Mouse (Mus musculus): Measurements from ENCODE around the gene Il11ra1. TPM values are rescaled to one million over a fixed set of nuclear protein-coding genes. Genes with fewer than 3 reads are reported as not detected.
"Not testable (repeated sequence)": the region's sequence is repeated elsewhere in the genome, so short reads cannot be mapped to it uniquely, and the experiment has no call there.

Il11ra1 gene
- polyA plus RNA-seq (2015; fragmentation: Nextera tagmentation; extraction: Ambion mirVana), result 32.7 and 35.8 TPM in 2 replicates

DNA sequence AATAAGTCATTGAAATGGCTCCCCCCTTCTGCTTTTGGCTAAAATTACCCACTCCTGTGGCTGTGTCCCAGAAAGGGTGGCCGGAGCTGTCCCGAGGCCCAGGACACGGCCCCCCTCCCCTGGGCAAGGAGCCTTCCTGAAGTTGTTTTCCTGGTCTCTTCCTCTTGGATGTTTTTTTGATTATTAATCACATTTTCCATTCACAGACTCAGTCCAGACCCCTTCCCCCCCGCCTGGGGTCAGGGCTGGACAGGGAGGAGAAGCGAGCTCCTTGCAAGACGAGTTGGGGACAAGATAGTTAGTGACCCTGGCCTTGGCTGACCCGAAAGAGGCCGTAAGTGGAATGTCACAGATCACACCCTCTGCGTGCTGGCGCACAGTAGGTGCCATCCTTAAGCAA is at the start of gene Il11ra1:
Gene Il11ra1, plus strand, starts transcription at position 207 of the 400 bp plus-strand sequence.
- not testable (repeated sequence) for H3K4me1 ChIP-seq (replicated peaks); ATAC-seq (ENCODE audit: low read depth); H3K4me2 ChIP-seq; H3K36me3 ChIP-seq; H3K27ac ChIP-seq; H3K9me3 ChIP-seq (replicated peaks); H3K4me3 ChIP-seq (replicated peaks); H3K9ac ChIP-seq; DNase-seq
- WGBS (ENCODE audit: insufficient replicate concordance), result 65% methylated on average over 10 of the region's 10 CpGs
- peaks cover 45% of the 10 kb centered on the region for H3K27me3 ChIP-seq

DNA sequence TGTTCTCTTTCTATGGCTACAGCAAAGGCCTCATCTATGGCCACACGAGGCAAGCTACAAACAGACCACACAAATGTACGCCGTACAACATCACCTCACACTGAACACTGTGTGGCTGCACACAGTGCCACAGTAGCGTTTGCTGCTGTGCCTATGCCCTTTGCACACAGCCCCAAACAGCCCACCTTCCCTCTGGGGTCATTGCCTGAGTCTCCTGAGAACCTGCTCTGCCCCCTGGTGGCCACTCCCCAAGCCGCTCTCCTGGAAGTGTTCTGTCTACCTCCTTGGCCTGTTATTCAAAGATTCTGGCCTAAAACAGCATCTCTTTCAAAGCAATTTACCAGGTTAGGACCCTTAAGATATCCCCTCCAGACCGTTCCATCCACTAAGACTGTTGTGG is 46.5 kb upstream of the Il11ra1 start:
- no peak overlapping the region for H3K4me3 ChIP-seq (replicated peaks)
- peaks cover 12% of the 10 kb centered on the region; the same call in 1 of the 2 replicates for H3K27me3 ChIP-seq
- peaks cover 20% of the 10 kb centered on the region for H3K4me1 ChIP-seq (replicated peaks)
- ATAC-seq (ENCODE audit: low read depth), result no peak
- H3K27ac ChIP-seq, result no peak overlapping the region
- 45% methylated on average over 6 of the region's 6 CpGs for WGBS (ENCODE audit: insufficient replicate concordance)
- H3K36me3 ChIP-seq, result no peaks in the 10 kb centered on the region
- no peak overlapping the region for H3K4me2 ChIP-seq
- no peaks in the 10 kb centered on the region for H3K9me3 ChIP-seq (replicated peaks)
- H3K9ac ChIP-seq, result no peak overlapping the region
- no peak for DNase-seq

DNA sequence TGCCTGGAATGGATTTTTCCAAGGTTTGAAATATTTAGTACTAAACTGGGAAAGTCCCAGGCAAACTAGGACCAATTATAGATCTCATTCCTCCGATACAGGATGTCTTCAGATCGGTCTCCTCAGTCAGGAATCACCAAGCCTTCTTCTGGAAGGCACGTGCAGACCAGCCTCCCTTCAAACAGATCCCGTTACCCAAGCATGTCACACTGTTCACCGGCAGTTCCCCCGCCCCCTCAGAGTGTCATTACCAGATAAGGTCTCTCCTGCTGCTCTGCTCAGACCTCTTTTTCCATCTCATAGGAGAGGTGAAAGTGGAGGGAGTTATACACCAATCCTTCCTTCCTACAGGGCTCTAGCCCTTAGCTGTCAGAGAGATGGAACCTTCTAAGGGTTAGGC is 46.1 kb upstream of the Il11ra1 start:
- WGBS (ENCODE audit: insufficient replicate concordance), result 41% methylated on average over 6 of the region's 6 CpGs
- H3K27me3 ChIP-seq, result peaks cover 12% of the 10 kb centered on the region; the same call in 1 of the 2 replicates
- H3K9ac ChIP-seq, result no peak overlapping the region
- H3K36me3 ChIP-seq, result no peaks in the 10 kb centered on the region
- no peak overlapping the region for H3K4me2 ChIP-seq
- H3K9me3 ChIP-seq (replicated peaks), result no peaks in the 10 kb centered on the region
- peak; percentile 57; the same call in 1 of the 2 replicates for ATAC-seq (ENCODE audit: low read depth)
- H3K4me1 ChIP-seq (replicated peaks), result peaks cover 19% of the 10 kb centered on the region
- H3K4me3 ChIP-seq (replicated peaks), result no peak overlapping the region
- no peak for DNase-seq
- H3K27ac ChIP-seq, result no peak overlapping the region

DNA sequence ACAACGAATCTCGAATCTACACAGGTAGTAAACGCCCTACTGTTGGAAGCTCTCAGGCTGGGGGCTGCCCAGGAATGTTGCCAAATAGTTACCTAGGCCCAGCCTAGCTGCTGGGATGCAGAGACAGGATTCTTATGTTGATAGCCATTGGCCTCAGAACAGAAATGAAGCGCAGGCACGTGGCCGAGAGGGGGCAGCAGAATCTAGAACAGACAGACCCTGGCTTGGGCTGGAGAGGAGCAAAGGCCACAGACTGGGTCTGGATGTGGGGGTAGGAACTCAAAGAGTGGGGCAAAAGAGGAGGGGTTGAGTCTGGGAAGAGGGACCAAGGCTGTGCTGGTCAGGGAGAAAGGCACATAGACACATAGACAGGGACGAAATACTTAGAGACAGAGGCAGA is 45.6 kb upstream of the Il11ra1 start:
- no peak overlapping the region for H3K4me2 ChIP-seq
- H3K4me3 ChIP-seq (replicated peaks), result no peak overlapping the region
- H3K4me1 ChIP-seq (replicated peaks), result peaks cover 18% of the 10 kb centered on the region
- ATAC-seq (ENCODE audit: low read depth) (peak; percentile 39; the same call in 1 of the 2 replicates), DNase-seq (no peak)
- WGBS (ENCODE audit: insufficient replicate concordance), result 18% methylated on average over 7 of the region's 7 CpGs
- peaks cover 12% of the 10 kb centered on the region; the same call in 1 of the 2 replicates for H3K27me3 ChIP-seq
- H3K9ac ChIP-seq, result no peak overlapping the region
- H3K36me3 ChIP-seq, result no peaks in the 10 kb centered on the region
- no peak overlapping the region for H3K27ac ChIP-seq
- no peaks in the 10 kb centered on the region for H3K9me3 ChIP-seq (replicated peaks)

DNA sequence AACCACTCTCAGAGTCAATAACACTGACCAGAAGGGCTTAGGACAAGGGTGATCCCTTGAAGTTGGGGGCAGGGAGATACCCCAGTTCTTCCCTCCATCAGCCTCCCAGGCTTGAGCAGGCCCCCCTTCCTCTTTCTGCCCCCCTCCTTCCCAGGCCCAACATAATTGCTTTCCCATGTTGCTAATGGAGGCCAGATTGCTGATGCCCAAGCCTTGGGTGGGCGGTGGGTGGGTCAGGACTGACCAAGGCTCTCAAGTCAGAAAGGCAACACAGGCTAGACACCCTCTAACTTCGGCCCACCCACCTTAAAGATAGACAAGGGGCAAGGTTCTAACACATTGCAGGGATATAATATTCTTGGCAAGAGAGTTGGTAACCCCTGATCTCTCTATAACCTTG is 44.3 kb upstream of the Il11ra1 start:
- Histone ChIP-seq H3K4me1 (replicated peaks) (peaks cover 17% of the 10 kb centered on the region), H3K27ac (no peak overlapping the region), H3K36me3 (no peaks in the 10 kb centered on the region), H3K9me3 (replicated peaks) (no peaks in the 10 kb centered on the region), H3K27me3 (peaks cover 24% of the 10 kb centered on the region; the same call in 1 of the 2 replicates), H3K9ac (no peak overlapping the region), H3K4me3 (replicated peaks) (no peak overlapping the region), H3K4me2 (no peak overlapping the region)
- ATAC-seq (ENCODE audit: low read depth) (no peak), DNase-seq (no peak)
- WGBS (ENCODE audit: insufficient replicate concordance), result 52% methylated on average over 2 of the region's 2 CpGs

DNA sequence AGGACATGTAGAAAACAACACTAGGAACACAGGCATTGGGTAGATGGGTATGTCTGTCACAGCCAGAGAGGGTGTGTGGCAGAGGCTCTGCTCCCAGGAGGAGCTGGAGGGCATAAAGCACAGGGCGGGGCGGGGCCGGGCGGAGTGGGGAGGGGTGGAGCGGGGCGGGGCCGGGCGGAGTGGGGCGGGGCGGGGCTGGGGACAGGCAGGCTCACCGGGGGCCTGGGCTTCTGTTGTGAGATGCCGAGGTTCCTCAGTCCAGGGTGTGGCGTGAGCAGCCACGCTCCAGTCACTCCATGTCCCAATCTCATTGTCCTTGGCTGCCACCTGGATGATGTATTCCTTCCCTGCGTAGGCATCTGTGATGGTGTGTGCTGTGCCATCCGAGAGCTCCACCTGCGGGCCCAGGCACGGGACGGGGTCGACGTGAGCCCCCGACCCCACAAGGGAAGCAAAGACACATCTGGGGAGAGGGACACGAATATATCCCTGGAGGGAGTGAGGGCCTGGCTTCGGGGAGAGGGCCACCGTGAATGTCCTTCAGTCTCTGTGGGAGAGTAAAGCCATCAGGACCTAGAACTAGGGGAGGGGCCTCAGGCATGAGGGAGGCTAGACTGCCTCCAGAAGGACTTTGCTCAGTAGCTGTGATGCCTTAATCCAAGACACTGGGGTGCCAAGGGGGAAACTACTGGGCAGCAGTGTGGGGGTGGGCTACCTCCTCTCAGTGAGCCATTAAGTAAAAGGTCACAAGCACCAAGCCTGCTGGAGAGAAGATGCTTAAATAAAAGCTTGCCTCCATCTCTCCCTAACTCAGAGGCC is 41.0 kb upstream of the Il11ra1 start:
- H3K36me3 ChIP-seq, result no peaks in the 10 kb centered on the region
- H3K4me1 ChIP-seq (replicated peaks), result peaks cover 21% of the 10 kb centered on the region
- no peak overlapping the region for H3K9ac ChIP-seq
- no peak overlapping the region for H3K27ac ChIP-seq
- WGBS (ENCODE audit: insufficient replicate concordance), result 10% methylated on average over 24 of the region's 25 CpGs
- H3K4me2 ChIP-seq, result 0 out of 2 replicates have a peak overlapping the region, but pooled peaks have one; percentile 2
- no peak overlapping the region for H3K4me3 ChIP-seq (replicated peaks)
- DNase-seq (no peak), ATAC-seq (ENCODE audit: low read depth) (peak; percentile 24; the same call in 1 of the 2 replicates)
- H3K27me3 ChIP-seq, result peaks cover 36% of the 10 kb centered on the region
- H3K9me3 ChIP-seq (replicated peaks), result no peaks in the 10 kb centered on the region

DNA sequence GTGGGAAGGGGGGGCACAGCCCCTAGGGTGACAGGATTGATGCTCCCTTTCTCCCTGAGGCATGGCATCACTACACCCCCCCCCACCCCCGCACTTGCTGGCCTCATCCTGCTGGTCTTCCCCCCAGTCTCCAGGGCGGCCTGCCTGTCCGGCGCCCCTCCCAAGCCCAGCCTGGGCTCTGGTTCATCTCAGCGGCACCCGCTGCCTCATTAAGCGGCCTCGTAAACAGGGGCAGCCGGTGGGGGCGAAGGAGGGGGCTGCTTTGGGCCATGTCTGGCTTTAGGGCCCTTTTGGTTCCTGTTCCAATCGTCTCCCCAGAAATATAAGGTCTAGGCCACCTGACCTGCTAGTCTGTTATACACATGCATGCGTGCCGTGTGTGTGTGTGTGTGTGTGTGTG is 40.2 kb upstream of the Il11ra1 start:
- Histone ChIP-seq H3K4me3 (replicated peaks) (no peak overlapping the region), H3K27ac (no peak overlapping the region), H3K27me3 (peaks cover 44% of the 10 kb centered on the region), H3K4me2 (no peak overlapping the region), H3K9ac (no peak overlapping the region), H3K9me3 (replicated peaks) (no peaks in the 10 kb centered on the region), H3K36me3 (no peaks in the 10 kb centered on the region), H3K4me1 (replicated peaks) (peaks cover 15% of the 10 kb centered on the region)
- no peak for DNase-seq
- no peak for ATAC-seq (ENCODE audit: low read depth)
- WGBS (ENCODE audit: insufficient replicate concordance), result 58% methylated on average over 13 of the region's 13 CpGs

DNA sequence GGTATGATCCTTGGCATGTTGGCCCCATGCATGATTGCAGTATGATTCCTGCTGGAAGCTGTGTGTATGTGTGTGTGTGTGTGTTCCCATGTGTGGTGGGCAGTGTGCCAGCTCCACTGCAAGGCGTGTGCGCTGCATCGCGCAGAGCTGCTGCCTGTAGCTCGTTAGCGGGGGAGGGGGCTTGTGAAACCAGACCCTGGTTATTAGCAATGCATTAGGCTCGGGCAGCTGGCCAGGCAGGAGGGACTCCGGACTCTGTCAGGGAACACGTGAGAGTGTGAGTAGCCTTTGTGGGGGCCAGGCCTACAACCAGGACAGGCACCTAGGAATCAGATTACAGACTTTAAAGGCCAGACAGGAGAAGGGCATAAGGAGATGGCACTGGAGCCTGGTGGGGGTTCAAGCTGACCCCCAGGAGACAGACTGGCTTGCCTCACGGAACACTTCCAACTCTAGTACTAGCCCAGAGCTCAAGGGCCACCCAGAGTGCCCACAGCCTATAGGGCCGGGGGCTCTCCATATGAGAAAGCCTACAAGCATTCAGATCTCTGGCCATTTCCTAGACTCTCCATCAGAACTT is 38.8 kb upstream of the Il11ra1 start:
- Histone ChIP-seq H3K9me3 (replicated peaks) (no peaks in the 10 kb centered on the region), H3K4me1 (replicated peaks) (peaks cover 27% of the 10 kb centered on the region), H3K4me3 (replicated peaks) (no peak overlapping the region), H3K4me2 (no peak overlapping the region), H3K36me3 (no peaks in the 10 kb centered on the region), H3K9ac (no peak overlapping the region), H3K27ac (peak overlapping the region; percentile 15; the same call in 1 of the 2 replicates), H3K27me3 (peaks cover 54% of the 10 kb centered on the region)
- peak; percentile 62 for ATAC-seq (ENCODE audit: low read depth)
- DNase-seq, result no peak
- WGBS (ENCODE audit: insufficient replicate concordance), result 56% methylated on average over 11 of the region's 11 CpGs

DNA sequence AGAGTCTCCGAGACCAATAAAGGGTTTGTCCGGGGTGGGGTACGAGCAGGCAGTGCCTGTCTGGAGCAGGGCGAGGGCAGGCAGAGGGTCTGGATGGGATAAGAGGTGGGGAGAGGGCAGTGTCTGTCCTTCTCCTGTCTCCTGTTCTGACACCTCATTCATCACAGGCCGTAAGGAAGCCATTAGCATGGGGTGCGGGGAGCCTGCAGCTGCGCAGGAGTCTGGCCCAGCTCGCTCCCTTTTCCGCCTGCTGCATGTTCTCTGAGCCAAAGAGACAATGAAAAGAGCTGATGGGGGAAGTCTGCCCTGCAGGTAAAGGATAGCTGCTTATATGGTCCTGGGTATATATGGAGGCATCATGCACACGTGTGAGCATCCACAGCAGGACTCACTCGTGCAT is 37.1 kb upstream of the Il11ra1 start:
- Histone ChIP-seq H3K9me3 (replicated peaks) (no peaks in the 10 kb centered on the region), H3K27ac (no peak overlapping the region), H3K4me1 (replicated peaks) (peaks cover 27% of the 10 kb centered on the region), H3K36me3 (no peaks in the 10 kb centered on the region), H3K9ac (no peak overlapping the region), H3K27me3 (peaks cover 50% of the 10 kb centered on the region), H3K4me3 (replicated peaks) (no peak overlapping the region), H3K4me2 (no peak overlapping the region)
- no peak for ATAC-seq (ENCODE audit: low read depth)
- DNase-seq, result no peak
- WGBS (ENCODE audit: insufficient replicate concordance), result 63% methylated on average over 11 of the region's 11 CpGs

DNA sequence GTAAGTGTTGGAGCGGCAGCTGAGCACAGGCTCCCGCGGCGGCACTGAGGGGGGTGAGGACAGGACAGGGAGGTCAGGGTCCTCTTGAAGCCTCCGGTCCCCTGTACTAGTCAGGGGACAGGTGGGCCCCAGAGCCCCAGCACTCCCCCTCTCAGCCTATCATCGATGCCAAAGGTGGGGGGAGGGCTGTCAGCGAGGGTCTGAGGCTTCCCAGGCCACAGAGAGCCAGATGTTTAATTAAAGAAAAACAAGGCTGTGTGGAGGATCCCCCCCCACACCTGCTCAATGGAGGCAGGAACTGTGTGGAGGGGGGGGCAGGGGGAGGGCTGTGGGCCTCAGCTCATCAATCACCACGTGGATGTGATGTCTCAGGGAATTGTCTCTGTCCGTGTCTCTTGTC is 36.2 kb upstream of the Il11ra1 start:
- Histone ChIP-seq H3K4me1 (replicated peaks) (peaks cover 20% of the 10 kb centered on the region), H3K4me2 (no peak overlapping the region), H3K27me3 (peaks cover 48% of the 10 kb centered on the region), H3K36me3 (no peaks in the 10 kb centered on the region), H3K27ac (no peak overlapping the region), H3K9me3 (replicated peaks) (no peaks in the 10 kb centered on the region), H3K9ac (no peak overlapping the region), H3K4me3 (replicated peaks) (no peak overlapping the region)
- 39% methylated on average over 9 of the region's 9 CpGs for WGBS (ENCODE audit: insufficient replicate concordance)
- DNase-seq, result no peak
- no peak for ATAC-seq (ENCODE audit: low read depth)

DNA sequence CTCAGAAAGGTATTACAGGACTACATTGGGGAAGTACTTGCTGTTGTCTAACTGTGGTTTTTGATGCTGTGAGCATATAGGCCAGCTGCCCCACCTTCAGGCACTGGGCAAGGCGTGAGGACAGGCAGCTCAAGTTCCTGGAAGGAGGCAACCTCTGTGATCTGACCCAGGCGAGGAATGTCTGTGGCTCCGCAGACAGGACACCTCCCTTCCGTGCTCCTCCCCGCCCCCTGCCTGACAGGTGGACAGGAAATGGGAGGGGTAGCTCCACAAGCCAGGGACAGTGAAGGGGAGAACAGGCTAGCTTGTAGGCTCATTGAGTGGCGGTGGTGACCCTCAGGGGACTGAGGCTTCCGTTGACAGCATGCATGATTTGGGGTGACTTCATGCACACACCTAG is 35.3 kb upstream of the Il11ra1 start:
- H3K9ac ChIP-seq, result no peak overlapping the region
- no peaks in the 10 kb centered on the region for H3K9me3 ChIP-seq (replicated peaks)
- DNase-seq, result no peak
- no peak overlapping the region for H3K4me2 ChIP-seq
- H3K27ac ChIP-seq, result no peak overlapping the region
- H3K4me3 ChIP-seq (replicated peaks), result no peak overlapping the region
- WGBS (ENCODE audit: insufficient replicate concordance), result 25% methylated on average over 7 of the region's 7 CpGs
- ATAC-seq (ENCODE audit: low read depth), result no peak
- H3K36me3 ChIP-seq, result no peaks in the 10 kb centered on the region
- H3K27me3 ChIP-seq, result peaks cover 45% of the 10 kb centered on the region
- peaks cover 15% of the 10 kb centered on the region for H3K4me1 ChIP-seq (replicated peaks)
